Mouse (Mus musculus): ENCODE measurements around the gene Hist2h2aa2. TPM values are rescaled to one million over a fixed set of nuclear protein-coding genes. Genes with fewer than 3 reads are reported as not detected.
A peak's percentile ranks its signal among the peaks of the same experiment; 100 is the strongest.
"Not testable (repeated sequence)": the region's sequence is repeated elsewhere in the genome, so short reads cannot be mapped to it uniquely, and the experiment has no call there.

Gene Hist2h2aa2
- polyA plus RNA-seq, 1 experiment from 2014 or later = 21.3 TPM

DNA sequence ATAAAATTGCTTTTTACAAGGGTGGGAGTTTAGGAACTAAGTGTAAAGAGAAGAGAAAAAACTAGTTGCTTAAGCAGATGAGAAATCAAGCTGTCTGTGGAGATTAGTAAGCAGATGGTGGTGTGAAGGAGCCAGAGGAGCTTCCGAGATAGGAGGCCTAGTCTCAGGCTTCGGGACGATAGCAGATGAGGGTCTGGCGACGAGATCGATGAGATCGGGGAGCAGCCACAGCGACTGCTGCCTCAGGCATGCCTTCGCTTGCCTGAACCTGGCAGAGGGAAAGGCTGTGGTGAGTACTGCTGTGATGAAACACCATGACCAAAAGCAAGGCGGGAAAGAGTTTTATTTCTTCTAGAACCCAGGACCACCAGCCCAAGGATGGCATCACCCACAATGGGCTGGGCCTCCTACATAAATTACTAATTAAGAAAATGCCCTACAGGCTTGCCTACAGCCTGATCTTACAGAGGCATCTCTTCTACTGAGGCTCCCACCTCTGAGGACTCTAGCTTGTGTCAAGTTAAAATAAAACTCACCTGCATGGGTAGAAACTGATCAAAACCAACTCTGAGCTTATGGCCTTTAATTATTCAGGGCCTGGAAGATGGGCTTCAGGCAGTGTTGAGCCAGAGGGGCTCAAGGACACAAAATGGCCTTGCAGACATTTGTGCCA lies 14.7 kb upstream of the Hist2h2aa2 start:
- Histone ChIP-seq H3K27ac (peak overlapping the region; percentile 69), H3K4me1 (peaks cover 20% of the 10 kb centered on the region), H3K27me3 (ENCODE audit: insufficient read depth, poor library complexity, severe bottlenecking) (no peaks in the 10 kb centered on the region), H3K4me3 (peak overlapping the region; percentile 17; the same call in 1 of the 2 replicates), H3K36me3 (no peaks in the 10 kb centered on the region), H3K9me3 (no peaks in the 10 kb centered on the region)
- DNase-seq (ENCODE audit: low spot score) = peak; percentile 88
- 25% methylated on average over 10 of the region's 10 CpGs for WGBS

DNA sequence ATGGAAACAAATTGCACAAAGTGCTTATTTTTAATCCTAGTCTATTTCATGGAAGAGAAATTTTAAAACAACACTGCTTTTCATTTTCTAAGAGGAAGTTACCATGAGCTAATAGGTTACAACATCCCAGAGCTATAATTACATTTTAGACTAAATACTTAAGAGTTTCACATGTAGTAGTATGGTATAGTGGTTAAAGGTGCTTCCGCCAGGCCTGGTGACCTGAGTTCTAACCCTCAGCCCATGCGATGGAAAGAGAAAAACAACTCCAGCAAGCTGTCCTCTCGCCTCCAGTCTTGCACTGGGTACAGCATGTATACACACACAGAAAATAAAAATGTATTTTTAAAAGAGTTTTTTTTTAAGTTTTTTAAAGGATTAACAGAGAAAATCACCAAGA lies 11.7 kb upstream of the Hist2h2aa2 start:
- Histone ChIP-seq H3K36me3 (no peaks in the 10 kb centered on the region), H3K4me3 (no peak overlapping the region), H3K27ac (no peak overlapping the region), H3K4me1 (peaks cover 40% of the 10 kb centered on the region), H3K9me3 (no peaks in the 10 kb centered on the region), H3K27me3 (ENCODE audit: insufficient read depth, poor library complexity, severe bottlenecking) (no peaks in the 10 kb centered on the region)
- DNase-seq (ENCODE audit: low spot score) = no peak
- 87% methylated on average over 3 of the region's 3 CpGs for WGBS

DNA sequence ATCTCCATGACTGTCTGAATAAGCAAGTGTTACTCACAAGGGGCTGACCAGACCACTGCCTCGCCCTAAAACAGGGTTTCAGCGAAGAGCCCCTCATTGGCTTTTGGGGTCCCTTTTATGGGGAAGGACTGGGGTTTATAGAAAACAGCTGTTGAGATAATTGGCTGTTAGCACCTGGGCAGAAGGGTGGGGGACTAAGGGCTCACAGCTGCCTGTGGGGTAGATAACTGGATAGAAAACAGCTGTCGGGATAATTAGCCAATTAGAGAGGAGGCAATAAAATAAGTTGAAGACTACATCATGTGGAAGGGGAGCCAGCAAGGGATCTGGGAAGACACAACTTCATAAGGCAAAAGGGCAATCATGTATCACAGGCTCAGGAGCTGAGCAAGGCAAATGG lies 10.8 kb upstream of the Hist2h2aa2 start:
- 71% methylated on average over 3 of the region's 3 CpGs for WGBS
- H3K36me3 ChIP-seq = no peaks in the 10 kb centered on the region
- peaks cover 34% of the 10 kb centered on the region for H3K4me1 ChIP-seq
- H3K27me3 ChIP-seq (ENCODE audit: insufficient read depth, poor library complexity, severe bottlenecking) = no peaks in the 10 kb centered on the region
- H3K9me3 ChIP-seq = no peaks in the 10 kb centered on the region
- H3K4me3 ChIP-seq = no peak overlapping the region
- H3K27ac ChIP-seq = no peak overlapping the region
- no peak for DNase-seq (ENCODE audit: low spot score)

- 45% methylated on average over 4 of the region's 4 CpGs for WGBS
- peak overlapping the region; percentile 64 for H3K27ac ChIP-seq
- H3K9me3 ChIP-seq = no peaks in the 10 kb centered on the region
- peaks cover 34% of the 10 kb centered on the region for H3K4me1 ChIP-seq
- H3K36me3 ChIP-seq = no peaks in the 10 kb centered on the region
- peak overlapping the region; percentile 59; the same call in 1 of the 2 replicates for H3K4me3 ChIP-seq
- H3K27me3 ChIP-seq (ENCODE audit: insufficient read depth, poor library complexity, severe bottlenecking) = no peaks in the 10 kb centered on the region
- DNase-seq (ENCODE audit: low spot score) = no peak
Observed at GRCm38 (mm10) chr3:96249034-96249345, 8.9 kb upstream of the Hist2h2aa2 start.

- H3K27ac ChIP-seq = peak overlapping the region; percentile 87
Observed at GRCm38 (mm10) chr3:96248141-96249033, 8.3 kb upstream of the Hist2h2aa2 start.

DNA sequence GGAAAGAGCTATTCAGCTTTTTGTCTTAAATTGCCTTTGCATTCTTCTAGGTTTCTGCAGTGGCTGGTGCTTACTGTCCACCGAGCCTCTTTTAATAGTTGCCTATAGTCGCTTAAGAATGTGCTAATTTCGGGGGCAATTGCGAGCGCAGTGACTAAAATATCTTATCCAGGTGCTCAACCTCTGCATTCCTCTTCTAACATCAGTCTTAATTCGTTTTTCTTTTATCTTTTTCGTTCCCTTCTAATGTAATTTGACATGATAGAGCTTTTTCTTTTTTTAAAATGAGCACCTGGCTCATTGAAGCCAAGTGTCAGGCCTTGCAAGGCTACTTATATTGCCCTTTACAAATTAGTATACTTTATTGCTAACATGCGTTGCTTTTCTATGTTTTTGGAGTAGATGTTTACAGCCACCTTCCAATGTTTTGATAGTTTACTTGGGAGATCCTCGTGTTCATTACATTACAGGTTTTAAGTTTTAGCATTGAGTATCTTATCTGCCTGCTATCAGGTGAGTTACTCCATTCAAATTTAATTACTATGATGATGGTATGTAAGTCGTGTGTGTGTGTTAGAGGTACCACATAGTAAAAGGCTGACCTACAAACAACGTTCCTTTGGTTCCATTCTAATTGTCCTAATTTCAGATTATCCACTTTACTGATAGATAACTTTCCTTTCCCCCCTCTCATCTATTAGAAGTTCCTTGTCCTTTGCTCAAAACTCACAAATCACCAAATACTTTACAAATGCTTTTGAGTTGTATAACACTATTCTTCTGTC lies 7.5 kb upstream of the Hist2h2aa2 start:
- Histone ChIP-seq H3K4me3 (peak overlapping the region; percentile 59), H3K27me3 (ENCODE audit: insufficient read depth, poor library complexity, severe bottlenecking) (no peaks in the 10 kb centered on the region), H3K4me1 (peaks cover 39% of the 10 kb centered on the region), H3K27ac (peak overlapping the region; percentile 87), H3K9me3 (no peaks in the 10 kb centered on the region), H3K36me3 (no peaks in the 10 kb centered on the region)
- no peak for DNase-seq (ENCODE audit: low spot score)
- WGBS = 5% methylated on average over 11 of the region's 11 CpGs

More at GRCm38 (mm10) chr3:96248141-96249033, 8.3 kb upstream of the Hist2h2aa2 start:
- Histone ChIP-seq H3K9me3 (no peaks in the 10 kb centered on the region), H3K4me1 (peaks cover 39% of the 10 kb centered on the region), H3K27me3 (ENCODE audit: insufficient read depth, poor library complexity, severe bottlenecking) (no peaks in the 10 kb centered on the region), H3K36me3 (no peaks in the 10 kb centered on the region), H3K4me3 (peak overlapping the region; percentile 59)
- DNase-seq (ENCODE audit: low spot score) = no peak
- WGBS = 40% methylated on average over 6 of the region's 6 CpGs

DNA sequence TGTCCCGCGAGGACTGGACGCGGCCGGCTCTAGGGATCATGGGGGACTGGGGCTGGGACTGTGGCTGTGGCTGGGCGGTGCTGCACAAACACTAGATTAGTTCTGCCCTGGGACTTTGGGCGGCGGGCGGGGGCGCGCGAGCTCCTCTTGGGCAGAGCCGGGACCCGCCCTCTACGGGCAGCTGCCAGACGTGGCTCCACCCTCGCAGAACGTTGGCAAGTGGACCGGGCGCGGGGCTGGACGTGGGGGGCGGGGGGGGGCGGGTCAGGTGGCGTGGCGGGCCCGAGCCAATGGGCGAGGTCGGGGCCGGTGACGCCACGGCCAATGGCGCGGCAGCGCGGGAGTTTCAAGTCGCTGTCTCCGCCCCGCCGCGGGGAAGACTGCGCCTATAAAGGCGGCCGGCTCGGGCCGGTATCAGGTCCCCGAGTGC lies 6.4 kb upstream of the Hist2h2aa2 start, which contains the start of gene Hist2h3c1:
TSS of gene Hist2h3c1 (plus strand) at position 259 of the 430 bp plus-strand sequence.
- H3K9me3 ChIP-seq; H3K27me3 ChIP-seq (ENCODE audit: insufficient read depth, poor library complexity, severe bottlenecking); H3K36me3 ChIP-seq; DNase-seq (ENCODE audit: low spot score): not testable (repeated sequence)
- WGBS = 0% methylated on average over 10 of the region's 47 CpGs
- peaks cover 39% of the 10 kb centered on the region for H3K4me1 ChIP-seq
- H3K27ac ChIP-seq = peak within 1 kb of the TSS; percentile 87
- peak within 1 kb of the TSS; percentile 59 for H3K4me3 ChIP-seq

- not testable (repeated sequence) for H3K9me3 ChIP-seq; DNase-seq (ENCODE audit: low spot score); H3K36me3 ChIP-seq; H3K27me3 ChIP-seq (ENCODE audit: insufficient read depth, poor library complexity, severe bottlenecking)
- WGBS = under 1% methylated on average over 10 of the region's 21 CpGs
- H3K27ac ChIP-seq = peak overlapping the region; percentile 72; the same call in 1 of the 2 replicates
- peaks cover 39% of the 10 kb centered on the region for H3K4me1 ChIP-seq
- peak overlapping the region; percentile 35; the same call in 1 of the 2 replicates for H3K4me3 ChIP-seq
Observed at GRCm38 (mm10) chr3:96246018-96246417, 5.9 kb upstream of the Hist2h2aa2 start.

GRCm38 (mm10) chr3:96245003-96245886 lies 5.2 kb upstream of the Hist2h2aa2 start, which contains the start of gene Hist2h2aa1:
Gene Hist2h2aa1 (plus strand): TSS chr3:96245497.
- under 1% methylated on average over 43 of the region's 88 CpGs for whole genome bisulfite sequencing
- Histone ChIP-seq H3K4me1 (peaks cover 37% of the 10 kb centered on the region), H3K27ac (peak within 1 kb of the TSS; percentile 95), H3K4me3 (peak within 1 kb of the TSS; percentile 59)
- peak; percentile 93 for DNase-seq (ENCODE audit: low spot score)
- H3K9me3 ChIP-seq; H3K36me3 ChIP-seq; H3K27me3 ChIP-seq (ENCODE audit: insufficient read depth, poor library complexity, severe bottlenecking): not testable (repeated sequence)

- no peaks in the 10 kb centered on the region for H3K36me3 ChIP-seq
- peak overlapping the region; percentile 59 for H3K4me3 ChIP-seq
- peaks cover 35% of the 10 kb centered on the region for H3K4me1 ChIP-seq
- peak overlapping the region; percentile 95 for H3K27ac ChIP-seq
- H3K9me3 ChIP-seq = no peaks in the 10 kb centered on the region
- H3K27me3 ChIP-seq (ENCODE audit: insufficient read depth, poor library complexity, severe bottlenecking) = no peaks in the 10 kb centered on the region
- DNase-seq (ENCODE audit: low spot score) = no peak
- 73% methylated on average over 7 of the region's 7 CpGs for WGBS
Observed at GRCm38 (mm10) chr3:96243921-96244572, 4.0 kb upstream of the Hist2h2aa2 start.

- Histone ChIP-seq H3K4me3 (peak overlapping the region; percentile 31), H3K27me3 (ENCODE audit: insufficient read depth, poor library complexity, severe bottlenecking) (no peaks in the 10 kb centered on the region), H3K4me1 (peaks cover 27% of the 10 kb centered on the region), H3K36me3 (no peaks in the 10 kb centered on the region), H3K27ac (peak overlapping the region; percentile 82), H3K9me3 (no peaks in the 10 kb centered on the region)
- 83% methylated on average over 9 of the region's 9 CpGs for WGBS
- no peak for DNase-seq (ENCODE audit: low spot score)
Observed at GRCm38 (mm10) chr3:96240799-96241197, 722 bp upstream of the Hist2h2aa2 start.

Measured in heart, embryonic 10.5 days (tissue).